Mouse (Mus musculus) liver, embryonic 14.5 days (tissue): ENCODE measurements around the gene Lrmda. TPM values are rescaled to one million over a fixed set of nuclear protein-coding genes. Genes with fewer than 3 reads are reported as not detected.

Experiments used
- ATAC-seq: fragments of 200-750 bp; cut with Nextera tagmentation; 2 replicates; pipeline ENCODE4 v1.8.0; 2017; ENCODE audit warnings: moderate number of reproducible peaks, mild to moderate bottlenecking, moderate library complexity; ENCODE audit not compliant: insufficient read depth
- DNase-seq, 3 experiments: peaks; one replicate each; pipeline ENCODE4 v3.0.0-alpha.2; 2012 to 2013; ENCODE audit warnings: low read depth in 3 of 3, low spot score in 3 of 3
- H3K27ac ChIP-seq: fragments of 300-500 bp; sonication (generic); 2 replicates; pipeline ENCODE4 v1.5.1; 2014; ENCODE audit warnings: moderate library complexity, mild to moderate bottlenecking, control low read depth, inconsistent platforms
- H3K27me3 ChIP-seq: fragments of 300-500 bp; sonication (generic); 2 replicates; pipeline ENCODE4 v1.6.1; 2014; ENCODE audit warnings: mild to moderate bottlenecking, low read length, moderate library complexity; ENCODE audit not compliant: control insufficient read depth, insufficient read depth
- H3K36me3 ChIP-seq: fragments of 300-500 bp; sonication (generic); replicated peaks from 2 replicates; pipeline ENCODE4 v1.6.1; 2014; ENCODE audit warnings: low read depth; ENCODE audit not compliant: control insufficient read depth, insufficient read depth
- H3K4me1 ChIP-seq, 2 experiments: fragments of 200-500 bp in 1 of 2; fragments of 300-500 bp in 1 of 2; sonication (generic) in 1 of 2; replicated peaks; 2 replicates each; pipeline ENCODE4 v1.6.1; 2012 to 2014; ENCODE audit warnings: antibody characterized with exemption in 1 of 2, inconsistent platforms in 1 of 2, low read length in 1 of 2; ENCODE audit not compliant: control insufficient read depth in 2 of 2, insufficient read depth in 2 of 2
- H3K4me2 ChIP-seq: fragments of 300-500 bp; sonication (generic); 2 replicates; pipeline ENCODE4 v1.6.1; 2014; ENCODE audit warnings: low read depth, mild to moderate bottlenecking, control low read depth, moderate library complexity
- H3K4me3 ChIP-seq, 2 experiments: fragments of 200-500 bp in 1 of 2; fragments of 300-500 bp in 1 of 2; sonication (generic) in 1 of 2; 2 replicates each; pipeline ENCODE4 v1.5.1; 2012 to 2014; ENCODE audit warnings: low read depth in 2 of 2, low read length in 2 of 2, mild to moderate bottlenecking in 2 of 2, control low read depth in 1 of 2, inconsistent platforms in 1 of 2, moderate library complexity in 1 of 2; ENCODE audit not compliant: insufficient read depth in 1 of 2
- H3K9ac ChIP-seq: fragments of 300-500 bp; sonication (generic); replicated peaks from 2 replicates; pipeline ENCODE4 v1.6.1; 2014; ENCODE audit warnings: mild to moderate bottlenecking, control low read depth, moderate library complexity
- H3K9me3 ChIP-seq: fragments of 300-500 bp; sonication (generic); 2 replicates; pipeline ENCODE4 v1.6.1; 2016; ENCODE audit warnings: low read length, mixed read lengths; ENCODE audit not compliant: control insufficient read depth
- CTCF ChIP-seq: IDR thresholded peaks from 2 replicates; pipeline ENCODE4 v1.5.1; 2016; ENCODE audit warnings: antibody characterized with exemption, low read depth, control low read depth
- EP300 ChIP-seq: IDR thresholded peaks from 2 replicates; pipeline ENCODE4 v1.6.1; 2016; ENCODE audit warnings: antibody characterized with exemption, low read depth
- WGBS: fragments of 180-500 bp; shearing (Covaris S2); extraction: QIAGEN DNeasy Blood & Tissue Kit; methylation state at CpG from one replicate; pipeline ENCODE4 v1.1.7; 2014; ENCODE audit not compliant: insufficient replicate concordance; 5-methylcytosine and 5-hydroxymethylcytosine counted together
- polyA plus RNA-seq, 2 experiments: library from polyadenylated mRNA; depleted of rRNA in 1 of 2; stranded (reverse) in 1 of 2; unstranded in 1 of 2; fragments of >200 nt; fragmentation: Nextera tagmentation in 1 of 2; extraction: Ambion mirVana in 1 of 2; gene quantifications; 2 replicates each; pipeline versions ENCODE4 v1.2.1 to v1.2.3; 2012 to 2014

The Lrmda gene
- polyA plus RNA-seq, 2 experiments = 0.18 to 0.22 TPM

DNA sequence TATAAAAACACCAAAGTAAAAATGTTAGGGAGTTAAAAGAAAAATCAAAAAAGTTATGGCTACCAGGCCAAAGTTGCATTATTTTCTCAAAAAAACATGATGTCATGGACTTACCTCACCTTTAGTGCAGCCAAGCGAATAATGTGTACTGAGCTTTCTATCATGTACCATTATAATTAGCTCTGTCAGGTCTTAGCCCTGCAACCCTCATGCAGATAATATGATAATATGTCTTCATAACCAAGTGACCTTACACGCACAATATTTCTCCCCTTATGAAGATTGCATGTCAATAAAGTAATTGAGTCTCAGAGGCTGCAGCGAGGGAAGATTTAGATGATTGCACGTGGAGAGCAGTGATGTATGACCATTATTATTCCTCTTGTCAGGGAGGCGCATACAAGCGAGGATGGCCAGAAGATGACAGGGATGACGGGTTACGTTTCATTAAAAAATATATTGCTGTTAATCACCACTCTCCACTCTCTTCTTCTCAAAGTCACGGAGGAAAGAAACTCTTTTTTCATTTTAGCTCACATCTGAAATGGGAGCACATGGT lies 911.1 kb downstream of the Lrmda start:
- no peaks in the 10 kb centered on the region for H3K9me3 ChIP-seq
- no peaks in the 10 kb centered on the region for H3K4me1 ChIP-seq
- no peaks in the 10 kb centered on the region for H3K36me3 ChIP-seq
- no peak for DNase-seq
- 69% methylated on average over 9 of the region's 9 CpGs for WGBS
- TF ChIP-seq EP300 (no peak), CTCF (no peak)
- no peak overlapping the region for H3K27ac ChIP-seq
- H3K27me3 ChIP-seq = no peaks in the 10 kb centered on the region
- H3K4me3 ChIP-seq = no peak overlapping the region
- ATAC-seq = no peak
- H3K4me2 ChIP-seq = no peak overlapping the region
- H3K9ac ChIP-seq = no peak overlapping the region

DNA sequence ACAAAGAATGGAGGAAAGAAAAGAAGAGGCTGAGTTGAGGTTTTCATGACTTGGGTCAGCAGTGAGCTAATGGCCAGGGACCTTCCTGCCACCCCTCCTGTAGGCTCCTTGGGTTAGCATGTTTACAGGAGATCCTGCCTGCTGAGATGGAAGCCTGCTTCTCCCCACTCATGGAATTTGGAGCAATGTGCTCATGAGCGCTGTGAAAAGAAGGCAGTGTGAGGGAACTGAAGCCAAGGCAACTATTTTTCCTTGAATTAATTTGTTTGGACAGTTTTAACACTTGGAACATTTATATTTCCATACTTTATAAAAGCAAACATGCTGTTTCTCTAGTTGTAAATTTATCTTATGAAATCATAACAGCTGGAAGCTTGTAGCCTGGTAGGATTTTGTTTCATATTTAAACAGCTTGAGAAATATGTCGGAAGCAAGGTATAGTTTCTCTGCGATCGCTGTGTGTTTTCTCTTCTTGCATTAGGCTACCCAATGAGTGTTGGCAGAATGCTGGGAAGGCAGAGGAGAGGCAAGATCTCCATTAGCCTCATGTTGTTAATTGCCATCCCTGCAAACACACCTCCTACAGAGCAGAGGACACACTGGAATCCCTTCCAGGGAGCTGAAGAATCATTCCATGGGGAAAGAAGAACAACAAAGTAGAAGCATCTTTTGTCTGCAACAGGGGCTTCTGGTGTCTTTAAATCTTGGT lies 911.8 kb downstream of the Lrmda start:
- Histone ChIP-seq H3K27me3 (no peaks in the 10 kb centered on the region), H3K4me2 (no peak overlapping the region), H3K27ac (no peak overlapping the region), H3K9me3 (no peaks in the 10 kb centered on the region), H3K36me3 (no peaks in the 10 kb centered on the region), H3K4me3 (no peak overlapping the region), H3K4me1 (no peaks in the 10 kb centered on the region), H3K9ac (no peak overlapping the region)
- WGBS = 73% methylated on average over 4 of the region's 4 CpGs
- TF ChIP-seq EP300 = no peak
- TF ChIP-seq CTCF = no peak
- DNase-seq (no peak), ATAC-seq (no peak)

DNA sequence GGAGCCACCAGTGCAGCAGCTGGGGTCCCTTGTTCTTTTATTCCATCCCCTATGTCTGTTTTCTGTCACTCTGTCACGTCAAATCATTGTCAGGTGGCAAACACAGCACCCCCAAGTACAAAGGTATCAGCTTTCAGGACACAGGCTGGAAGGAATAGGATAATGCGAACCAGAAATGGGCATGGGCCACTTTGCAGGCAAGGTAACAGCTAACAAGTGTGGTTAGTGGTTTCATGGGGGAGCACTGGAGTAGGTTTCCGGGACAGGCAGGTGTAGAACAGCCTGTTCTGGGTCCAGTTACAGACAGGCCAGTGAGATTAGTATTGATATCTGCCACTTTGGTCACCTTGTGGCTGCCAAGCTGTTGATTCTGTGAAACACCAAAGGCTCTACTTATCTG lies 917.2 kb downstream of the Lrmda start:
- no peak for ATAC-seq

DNA sequence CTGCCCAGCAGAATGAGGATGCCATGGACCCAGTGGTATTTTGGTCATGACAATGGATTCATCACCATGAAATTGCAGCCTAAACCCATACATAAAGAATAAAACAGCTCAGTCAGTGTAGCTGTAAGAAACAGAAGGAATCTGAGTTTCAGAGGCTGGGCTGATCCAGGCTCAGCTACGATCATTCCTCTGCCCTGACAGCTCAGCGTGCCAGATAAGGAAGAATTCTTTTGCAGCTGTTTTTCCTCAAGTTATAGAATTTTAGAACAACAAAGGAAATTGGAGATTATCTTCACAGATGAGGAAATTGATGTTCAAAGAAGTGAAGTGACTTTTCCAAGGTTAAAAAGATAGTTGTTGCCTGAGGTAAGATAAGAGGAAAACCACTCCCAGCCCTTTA lies 921.1 kb downstream of the Lrmda start:
- TF ChIP-seq CTCF = no peak
- TF ChIP-seq EP300 = no peak
- WGBS = 32% methylated on average over 2 of the region's 2 CpGs
- no peak overlapping the region for H3K4me3 ChIP-seq
- DNase-seq (no peak), ATAC-seq (no peak)
- H3K4me2 ChIP-seq = no peak overlapping the region
- no peaks in the 10 kb centered on the region for H3K4me1 ChIP-seq
- no peaks in the 10 kb centered on the region for H3K27me3 ChIP-seq
- no peak overlapping the region for H3K9ac ChIP-seq
- H3K9me3 ChIP-seq = no peaks in the 10 kb centered on the region
- no peaks in the 10 kb centered on the region for H3K36me3 ChIP-seq
- no peak overlapping the region for H3K27ac ChIP-seq

More for the DNA sequence above, 917.2 kb downstream of the Lrmda start:
- H3K4me1 ChIP-seq = no peaks in the 10 kb centered on the region
- DNase-seq = no peak
- H3K4me3 ChIP-seq = no peak overlapping the region
- no peak overlapping the region for H3K9ac ChIP-seq
- no peak overlapping the region for H3K27ac ChIP-seq
- no peaks in the 10 kb centered on the region for H3K9me3 ChIP-seq
- TF ChIP-seq CTCF (no peak), EP300 (no peak)
- no peaks in the 10 kb centered on the region for H3K36me3 ChIP-seq
- 39% methylated on average over 3 of the region's 3 CpGs for WGBS
- H3K27me3 ChIP-seq = no peaks in the 10 kb centered on the region
- H3K4me2 ChIP-seq = no peak overlapping the region

DNA sequence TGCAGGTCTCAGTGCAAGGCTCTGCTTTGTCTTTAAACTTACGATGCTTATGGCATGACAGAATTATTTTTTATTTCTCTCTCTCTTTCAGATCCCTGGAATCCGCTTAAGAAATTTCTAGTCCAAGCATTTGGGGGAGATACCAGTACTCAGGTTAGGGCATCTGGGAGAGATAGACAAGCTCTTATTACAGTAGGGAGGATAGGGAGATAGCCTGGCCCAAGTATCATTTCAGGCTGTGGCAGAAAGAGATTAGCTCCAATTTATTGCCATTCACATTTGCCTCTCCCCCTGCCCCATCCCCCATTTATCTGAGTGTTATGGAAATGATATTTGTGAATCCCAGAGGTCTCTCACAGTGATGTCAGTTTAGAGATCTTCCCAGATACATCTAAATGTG lies 923.1 kb downstream of the Lrmda start:
- DNase-seq = no peak
- H3K9ac ChIP-seq = no peak overlapping the region
- no peak for ATAC-seq
- TF ChIP-seq EP300 (no peak), CTCF (no peak)
- no peak overlapping the region for H3K27ac ChIP-seq
- no peak overlapping the region for H3K4me3 ChIP-seq
- 57% methylated on average over 2 of the region's 2 CpGs for WGBS
- H3K9me3 ChIP-seq = no peaks in the 10 kb centered on the region
- no peak overlapping the region for H3K4me2 ChIP-seq
- H3K27me3 ChIP-seq = no peaks in the 10 kb centered on the region
- no peaks in the 10 kb centered on the region for H3K4me1 ChIP-seq
- H3K36me3 ChIP-seq = no peaks in the 10 kb centered on the region
